Mouse (Mus musculus) lung, postnatal 0 days (tissue): ENCODE results near the gene Fam13a. TPM values are rescaled to one million over a fixed set of nuclear protein-coding genes. Genes with fewer than 3 reads are reported as not detected.

ENCODE experiments used
- ATAC-seq: fragments of 200-750 bp; cut with Nextera tagmentation; 2 replicates; pipeline ENCODE4 v1.8.0; 2017; ENCODE audit warnings: moderate library complexity
- DNase-seq: peaks from one replicate; pipeline ENCODE4 v3.0.0-alpha.2; 2016; ENCODE audit warnings: low spot score
- H3K27ac ChIP-seq: fragments of 300-500 bp; sonication (generic); 2 replicates; pipeline ENCODE4 v1.5.1; 2014; ENCODE audit warnings: antibody characterized with exemption, mild to moderate bottlenecking, low read length, mixed read lengths
- H3K27me3 ChIP-seq: fragments of 300-500 bp; sonication (generic); replicated peaks from 2 replicates; pipeline ENCODE4 v1.6.1; 2014; ENCODE audit warnings: low read length, mixed read lengths; ENCODE audit not compliant: insufficient read depth
- H3K36me3 ChIP-seq: fragments of 300-500 bp; sonication (generic); 2 replicates; pipeline ENCODE4 v1.6.1; 2014; ENCODE audit warnings: low read length, mixed read lengths; ENCODE audit not compliant: insufficient read depth
- H3K4me1 ChIP-seq: fragments of 300-500 bp; sonication (generic); 2 replicates; pipeline ENCODE4 v1.6.1; 2014; ENCODE audit warnings: antibody characterized with exemption, low read depth, low read length, mixed read lengths; ENCODE audit not compliant: insufficient read depth
- H3K4me2 ChIP-seq: fragments of 300-500 bp; sonication (generic); replicated peaks from 2 replicates; pipeline ENCODE4 v1.6.1; 2014; ENCODE audit warnings: low read depth, mild to moderate bottlenecking, low read length, moderate library complexity, mixed read lengths
- H3K4me3 ChIP-seq: fragments of 300-500 bp; sonication (generic); 2 replicates; pipeline ENCODE4 v1.5.1; 2014; ENCODE audit warnings: low read depth, low read length
- H3K9ac ChIP-seq: fragments of 300-500 bp; sonication (generic); replicated peaks from 2 replicates; pipeline ENCODE4 v1.6.1; 2014; ENCODE audit warnings: low read depth, mild to moderate bottlenecking
- H3K9me3 ChIP-seq: fragments of 300-500 bp; sonication (generic); 2 replicates; pipeline ENCODE4 v1.6.1; 2016; ENCODE audit warnings: low read length, mixed read lengths
- CTCF ChIP-seq: IDR thresholded peaks from 2 replicates; pipeline ENCODE4 v1.5.1; 2016; ENCODE audit warnings: antibody characterized with exemption, mild to moderate bottlenecking
- EP300 ChIP-seq: IDR thresholded peaks from 2 replicates; pipeline ENCODE4 v1.6.1; 2016; ENCODE audit warnings: antibody characterized with exemption, mild to moderate bottlenecking, control low read depth
- WGBS: fragments of 180-500 bp; shearing (Covaris S2); extraction: QIAGEN DNeasy Blood & Tissue Kit; methylation state at CpG from one replicate; pipeline ENCODE4 v1.1.7; 2014; 5-methylcytosine and 5-hydroxymethylcytosine counted together
- polyA plus RNA-seq: library from polyadenylated mRNA; unstranded; fragments of >200 nt; fragmentation: Nextera tagmentation; extraction: Ambion mirVana; gene quantifications from 2 replicates; pipeline ENCODE4 v1.2.1, GENCODE M21; 2015

Fam13a gene
- polyA plus RNA-seq, 1 experiment from 2014 or later, result 23.5 TPM

DNA sequence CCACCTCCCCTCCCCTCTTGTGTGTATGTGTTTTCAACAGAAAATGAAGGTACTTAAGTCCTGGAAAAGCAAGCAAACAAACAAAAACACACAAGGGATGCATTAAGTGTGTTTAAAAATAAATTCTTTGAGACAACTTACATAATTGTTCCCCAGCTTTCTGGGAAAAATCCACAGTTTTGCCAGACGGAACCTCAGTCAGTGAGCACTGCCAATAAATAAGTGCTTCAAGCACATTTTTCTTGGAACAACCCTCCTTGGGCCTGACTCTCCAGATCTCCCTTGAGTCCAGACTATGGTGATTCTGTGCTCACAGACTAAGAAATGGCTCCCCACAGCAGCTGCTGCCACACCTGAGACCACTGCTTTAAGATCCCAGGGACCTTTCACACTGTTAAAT, 15.4 kb upstream of the Fam13a start:
- peaks cover 5% of the 10 kb centered on the region; the same call in 1 of the 2 replicates for H3K4me1 ChIP-seq
- H3K9ac ChIP-seq, result no peak overlapping the region
- TF ChIP-seq CTCF, result no peak
- TF ChIP-seq EP300, result peak; percentile 61; the same call in 1 of the 2 replicates
- 33% methylated on average over 1 of the region's 1 CpGs for WGBS
- H3K9me3 ChIP-seq, result no peaks in the 10 kb centered on the region
- no peaks in the 10 kb centered on the region for H3K36me3 ChIP-seq
- ATAC-seq (peak; percentile 75), DNase-seq (peak; percentile 68)
- H3K4me3 ChIP-seq, result no peak overlapping the region
- H3K27me3 ChIP-seq, result no peaks in the 10 kb centered on the region
- H3K27ac ChIP-seq, result peak overlapping the region; percentile 57
- H3K4me2 ChIP-seq, result no peak overlapping the region

DNA sequence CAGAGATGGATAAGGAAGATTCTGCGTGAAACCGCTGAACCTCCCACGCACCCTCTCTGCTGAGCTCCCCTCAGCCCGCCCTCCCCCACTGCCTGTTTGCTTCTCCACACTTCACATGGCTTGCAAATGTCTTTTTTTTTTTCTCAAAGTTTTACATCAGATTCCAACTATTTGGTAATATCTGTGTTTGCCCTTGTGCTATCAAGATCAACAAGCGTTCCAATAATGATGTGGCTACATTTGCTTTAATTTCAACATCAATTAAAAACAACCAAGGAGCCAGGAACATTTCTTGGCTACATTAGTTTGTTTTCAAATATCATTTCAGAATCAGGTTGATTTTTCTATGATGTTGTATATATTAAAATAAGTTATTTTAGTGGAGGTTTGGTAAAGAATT, 8.4 kb upstream of the Fam13a start:
- ATAC-seq (peak; percentile 32; the same call in 1 of the 2 replicates), DNase-seq (peak; percentile 58)
- Histone ChIP-seq H3K27ac (no peak overlapping the region), H3K9ac (no peak overlapping the region), H3K36me3 (no peaks in the 10 kb centered on the region), H3K27me3 (no peaks in the 10 kb centered on the region), H3K4me1 (peaks cover 5% of the 10 kb centered on the region; the same call in 1 of the 2 replicates), H3K4me3 (no peak overlapping the region), H3K4me2 (no peak overlapping the region), H3K9me3 (no peaks in the 10 kb centered on the region)
- 50% methylated on average over 5 of the region's 5 CpGs for WGBS
- TF ChIP-seq CTCF (no peak), EP300 (0 out of 2 replicates have a peak, but pooled peaks have one; percentile 43)

DNA sequence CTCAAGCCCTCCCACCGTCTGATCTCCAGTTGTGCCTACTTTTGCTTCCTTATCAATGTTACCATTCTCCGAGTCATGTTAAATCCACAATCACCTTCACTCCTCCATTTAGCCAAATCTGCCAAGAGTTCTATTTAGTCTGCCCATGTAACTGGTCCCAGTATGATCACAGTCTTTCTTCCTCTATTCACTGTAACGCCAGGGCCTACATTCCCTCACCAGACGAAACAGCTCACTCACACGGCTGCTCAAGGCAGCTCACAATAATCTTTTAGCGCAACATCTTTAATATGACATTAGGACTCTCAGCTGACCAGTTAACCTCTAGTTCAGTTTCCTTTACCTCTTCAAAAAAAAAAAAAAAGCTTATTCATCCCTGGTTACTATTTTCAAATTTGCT, 7.2 kb upstream of the Fam13a start:
- Histone ChIP-seq H3K9ac (no peak overlapping the region), H3K9me3 (no peaks in the 10 kb centered on the region), H3K4me3 (no peak overlapping the region), H3K27me3 (no peaks in the 10 kb centered on the region), H3K36me3 (no peaks in the 10 kb centered on the region), H3K27ac (peak overlapping the region; percentile 26; the same call in 1 of the 2 replicates), H3K4me1 (peaks cover 5% of the 10 kb centered on the region; the same call in 1 of the 2 replicates), H3K4me2 (no peak overlapping the region)
- ATAC-seq (peak; percentile 40; the same call in 1 of the 2 replicates), DNase-seq (peak; percentile 57)
- 58% methylated on average over 6 of the region's 6 CpGs for WGBS
- TF ChIP-seq EP300 (no peak), CTCF (no peak)

DNA sequence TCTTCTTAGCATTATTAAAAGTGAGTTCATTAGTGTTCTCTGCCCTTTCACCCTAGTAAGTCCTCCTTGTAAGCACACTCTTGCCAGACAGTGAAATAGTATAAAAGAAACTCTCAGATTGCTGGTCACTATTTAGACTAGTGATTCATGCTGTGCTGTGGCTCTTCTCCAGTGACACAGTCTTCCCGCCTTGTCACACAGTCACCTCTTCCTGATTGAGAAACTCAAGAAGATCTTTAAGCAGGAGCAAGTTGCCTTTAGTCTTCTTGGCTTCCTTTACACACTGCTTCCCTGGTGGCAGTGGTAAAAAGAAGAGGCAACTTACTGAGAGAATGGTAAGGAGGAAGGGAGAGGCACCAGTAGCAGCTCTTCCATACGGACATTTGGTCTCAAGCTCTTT, 6.3 kb upstream of the Fam13a start:
- Histone ChIP-seq H3K4me3 (no peak overlapping the region), H3K36me3 (no peaks in the 10 kb centered on the region), H3K9ac (no peak overlapping the region), H3K27ac (peak overlapping the region; percentile 26; the same call in 1 of the 2 replicates), H3K4me1 (peaks cover 5% of the 10 kb centered on the region; the same call in 1 of the 2 replicates), H3K27me3 (no peaks in the 10 kb centered on the region), H3K9me3 (no peaks in the 10 kb centered on the region), H3K4me2 (no peak overlapping the region)
- TF ChIP-seq CTCF (no peak), EP300 (no peak)
- no peak; the same call in 1 of the 2 replicates for ATAC-seq
- DNase-seq, result no peak
- 77% methylated on average over 2 of the region's 2 CpGs for WGBS

DNA sequence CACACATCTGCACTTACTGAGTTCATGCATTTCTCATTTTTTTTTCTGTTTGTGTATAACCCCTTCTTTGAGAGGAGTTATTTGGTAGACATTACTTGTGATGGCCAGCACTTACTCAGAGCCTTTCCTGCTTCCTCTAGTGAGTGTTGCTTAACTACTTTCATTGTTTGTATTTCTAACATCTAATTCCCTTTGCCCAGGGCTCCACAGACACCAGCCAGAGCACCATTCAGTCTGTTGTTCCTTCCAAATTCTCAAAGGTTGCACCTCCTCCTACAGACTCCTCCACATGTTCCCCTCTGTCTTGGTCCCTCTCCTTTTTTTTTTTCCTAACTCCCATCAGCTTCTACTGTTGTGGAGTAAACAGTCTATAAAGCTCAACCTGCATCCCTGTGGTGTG, 5.7 kb upstream of the Fam13a start:
- H3K9me3 ChIP-seq, result no peaks in the 10 kb centered on the region
- no peak overlapping the region for H3K4me2 ChIP-seq
- H3K4me3 ChIP-seq, result no peak overlapping the region
- H3K27ac ChIP-seq, result no peak overlapping the region
- no peaks in the 10 kb centered on the region for H3K27me3 ChIP-seq
- no peak overlapping the region for H3K9ac ChIP-seq
- DNase-seq (peak; percentile 37), ATAC-seq (no peak)
- peaks cover 5% of the 10 kb centered on the region; the same call in 1 of the 2 replicates for H3K4me1 ChIP-seq
- H3K36me3 ChIP-seq, result no peaks in the 10 kb centered on the region
- TF ChIP-seq EP300 (no peak), CTCF (no peak)

DNA sequence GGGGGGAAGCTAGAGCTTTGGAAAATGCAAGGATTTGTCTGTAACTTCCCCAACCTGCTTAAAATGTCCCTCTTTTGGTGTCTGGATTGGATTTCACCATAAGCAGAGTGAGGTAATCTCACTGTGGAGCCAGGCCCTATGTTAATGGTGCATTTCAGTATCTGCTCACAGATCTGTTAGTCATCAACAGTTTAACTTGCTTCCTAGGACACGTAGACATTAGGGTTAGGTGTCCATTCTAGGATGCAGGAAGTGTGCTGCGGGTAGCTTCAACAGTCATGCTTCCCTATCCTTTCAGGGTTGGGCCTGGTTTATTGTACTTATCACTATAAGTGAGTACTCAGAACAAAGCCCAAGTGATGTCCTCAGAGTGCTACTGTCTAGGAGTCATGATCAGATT, 4.5 kb upstream of the Fam13a start:
- H3K27me3 ChIP-seq, result no peaks in the 10 kb centered on the region
- no peaks in the 10 kb centered on the region for H3K36me3 ChIP-seq
- no peaks in the 10 kb centered on the region for H3K9me3 ChIP-seq
- H3K4me3 ChIP-seq, result no peak overlapping the region
- ATAC-seq, result no peak
- H3K4me1 ChIP-seq, result peaks cover 5% of the 10 kb centered on the region; the same call in 1 of the 2 replicates
- whole genome bisulfite sequencing, result 73% methylated on average over 2 of the region's 2 CpGs
- no peak overlapping the region for H3K27ac ChIP-seq
- no peak overlapping the region for H3K4me2 ChIP-seq
- no peak for DNase-seq
- H3K9ac ChIP-seq, result no peak overlapping the region
- TF ChIP-seq CTCF (no peak), EP300 (no peak)
